Mouse (Mus musculus) spleen, adult 12 weeks (tissue): ENCODE results near the gene Rtl4.

Experiments
- DNase-seq: peaks from one replicate; pipeline ENCODE4 v3.0.0; 2022; ENCODE audit warnings: low spot score

Gene Rtl4

GRCm38 (mm10) chrX:144688207-144689118, at the start of gene Rtl4:
Gene Rtl4 (plus strand): TSS chrX:144688907.
- no peak for DNase-seq

GRCm38 (mm10) chrX:144644756-144645155, 44.0 kb upstream of the Rtl4 start:
- no peak for DNase-seq

GRCm38 (mm10) chrX:144645394-144645793, 43.3 kb upstream of the Rtl4 start:
- DNase-seq: no peak

GRCm38 (mm10) chrX:144652196-144652595, 36.5 kb upstream of the Rtl4 start:
- no peak for DNase-seq

GRCm38 (mm10) chrX:144687742-144688141, 965 bp upstream of the Rtl4 start:
- no peak for DNase-seq

- DNase-seq: no peak
Measured at GRCm38 (mm10) chrX:144688142-144688206, 733 bp upstream of the Rtl4 start, which contains the start of gene Trpc5. Gene Trpc5 (minus strand): TSS chrX:144688180.

GRCm38 (mm10) chrX:144689119-144689858, 582 bp downstream of the Rtl4 start:
- no peak for DNase-seq

- no peak for DNase-seq
Measured at GRCm38 (mm10) chrX:144689859-144690181, 1.1 kb downstream of the Rtl4 start.

GRCm38 (mm10) chrX:144716330-144716729, 27.6 kb downstream of the Rtl4 start:
- no peak for DNase-seq

- no peak for DNase-seq
Measured at GRCm38 (mm10) chrX:144747528-144748049, 58.9 kb downstream of the Rtl4 start.

GRCm38 (mm10) chrX:144986980-144987379, 298.3 kb downstream of the Rtl4 start:
- no peak for DNase-seq

- no peak for DNase-seq
Measured at GRCm38 (mm10) chrX:145065484-145065913, 376.8 kb downstream of the Rtl4 start.

GRCm38 (mm10) chrX:145089802-145090201, 401.1 kb downstream of the Rtl4 start:
- DNase-seq: no peak

GRCm38 (mm10) chrX:145090360-145090759, 401.7 kb downstream of the Rtl4 start:
- no peak for DNase-seq

GRCm38 (mm10) chrX:145090964-145091363, 402.3 kb downstream of the Rtl4 start:
- DNase-seq: no peak
